Mouse (Mus musculus): Measurements from ENCODE around the gene Il33. TPM values are rescaled to one million over a fixed set of nuclear protein-coding genes. Genes with fewer than 3 reads are reported as not detected.

Gene Il33
- polyA plus RNA-seq, 1 experiment from 2014 or later = 0.34 TPM

GRCm38 (mm10) chr19:29967960-29968359 is 43.0 kb downstream of the Il33 start:
- H3K27ac ChIP-seq (replicated peaks) = no peak overlapping the region
- no peak overlapping the region for H3K4me2 ChIP-seq (replicated peaks)
- no peak for ATAC-seq (replicated peaks)
- H3K4me3 ChIP-seq = no peak overlapping the region
- 93% methylated on average over 3 of the region's 3 CpGs for WGBS
- no peaks in the 10 kb centered on the region for H3K4me1 ChIP-seq
- H3K27me3 ChIP-seq = no peaks in the 10 kb centered on the region
- no peaks in the 10 kb centered on the region for H3K36me3 ChIP-seq
- H3K9ac ChIP-seq (replicated peaks) = no peak overlapping the region
- H3K9me3 ChIP-seq = no peaks in the 10 kb centered on the region

- no peak overlapping the region for H3K9ac ChIP-seq (replicated peaks)
- no peak overlapping the region for H3K4me2 ChIP-seq (replicated peaks)
- H3K9me3 ChIP-seq = no peaks in the 10 kb centered on the region
- no peaks in the 10 kb centered on the region for H3K4me1 ChIP-seq
- WGBS = 81% methylated on average over 5 of the region's 5 CpGs
- no peak for ATAC-seq (replicated peaks)
- H3K27me3 ChIP-seq = no peaks in the 10 kb centered on the region
- H3K4me3 ChIP-seq = no peak overlapping the region
- no peak overlapping the region for H3K27ac ChIP-seq (replicated peaks)
- H3K36me3 ChIP-seq = no peaks in the 10 kb centered on the region
Observed at GRCm38 (mm10) chr19:29973396-29973795, 48.5 kb downstream of the Il33 start.

- H3K27ac ChIP-seq (replicated peaks) = no peak overlapping the region
- 0 out of 2 replicates have a peak, but pooled peaks have one; percentile 29 for ATAC-seq (replicated peaks)
- H3K9ac ChIP-seq (replicated peaks) = no peak overlapping the region
- H3K4me1 ChIP-seq = peaks cover 9% of the 10 kb centered on the region
- no peak overlapping the region for H3K4me3 ChIP-seq
- H3K9me3 ChIP-seq = no peaks in the 10 kb centered on the region
- H3K27me3 ChIP-seq = no peaks in the 10 kb centered on the region
- no peaks in the 10 kb centered on the region for H3K36me3 ChIP-seq
- WGBS = 60% methylated on average over 2 of the region's 2 CpGs
- no peak overlapping the region for H3K4me2 ChIP-seq (replicated peaks)
Observed at GRCm38 (mm10) chr19:29978847-29979246, 53.9 kb downstream of the Il33 start.

DNA sequence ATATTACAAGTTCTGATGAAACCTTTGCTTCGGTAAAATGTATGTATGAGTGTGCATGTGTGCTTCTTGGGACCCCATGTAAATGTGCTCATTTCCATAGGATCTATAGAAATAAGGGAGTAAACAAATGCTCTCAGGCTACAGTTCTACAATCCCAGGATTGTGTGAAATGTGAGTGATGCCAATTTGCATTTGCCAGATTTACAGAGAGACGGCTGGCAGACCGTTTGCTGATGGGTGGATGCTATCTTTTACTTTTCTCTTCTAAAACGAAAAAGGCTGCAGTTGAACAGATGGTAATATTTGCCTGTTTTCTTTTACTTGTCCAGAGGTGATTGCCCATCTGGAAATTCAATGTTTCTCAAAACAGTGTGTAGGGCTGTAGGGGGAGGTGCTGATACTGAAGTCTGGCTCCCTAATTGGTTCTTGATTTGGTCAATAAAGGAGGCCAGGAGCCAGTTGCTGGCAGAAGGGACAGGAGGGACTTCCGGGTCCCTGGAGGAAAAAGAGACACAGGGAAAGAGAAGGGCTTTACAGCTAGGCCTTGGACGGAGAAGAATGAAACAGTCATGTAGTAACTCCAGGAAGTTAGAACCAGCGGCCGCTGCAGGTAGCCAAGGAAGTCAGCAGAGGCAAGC is 54.7 kb downstream of the Il33 start:
- Histone ChIP-seq H3K4me1 (peaks cover 9% of the 10 kb centered on the region), H3K27ac (replicated peaks) (no peak overlapping the region), H3K4me2 (replicated peaks) (no peak overlapping the region), H3K27me3 (no peaks in the 10 kb centered on the region), H3K9ac (replicated peaks) (no peak overlapping the region), H3K4me3 (no peak overlapping the region), H3K9me3 (no peaks in the 10 kb centered on the region), H3K36me3 (no peaks in the 10 kb centered on the region)
- 63% methylated on average over 8 of the region's 8 CpGs for WGBS
- peak; percentile 63; the same call in 1 of the 2 replicates for ATAC-seq (replicated peaks)

DNA sequence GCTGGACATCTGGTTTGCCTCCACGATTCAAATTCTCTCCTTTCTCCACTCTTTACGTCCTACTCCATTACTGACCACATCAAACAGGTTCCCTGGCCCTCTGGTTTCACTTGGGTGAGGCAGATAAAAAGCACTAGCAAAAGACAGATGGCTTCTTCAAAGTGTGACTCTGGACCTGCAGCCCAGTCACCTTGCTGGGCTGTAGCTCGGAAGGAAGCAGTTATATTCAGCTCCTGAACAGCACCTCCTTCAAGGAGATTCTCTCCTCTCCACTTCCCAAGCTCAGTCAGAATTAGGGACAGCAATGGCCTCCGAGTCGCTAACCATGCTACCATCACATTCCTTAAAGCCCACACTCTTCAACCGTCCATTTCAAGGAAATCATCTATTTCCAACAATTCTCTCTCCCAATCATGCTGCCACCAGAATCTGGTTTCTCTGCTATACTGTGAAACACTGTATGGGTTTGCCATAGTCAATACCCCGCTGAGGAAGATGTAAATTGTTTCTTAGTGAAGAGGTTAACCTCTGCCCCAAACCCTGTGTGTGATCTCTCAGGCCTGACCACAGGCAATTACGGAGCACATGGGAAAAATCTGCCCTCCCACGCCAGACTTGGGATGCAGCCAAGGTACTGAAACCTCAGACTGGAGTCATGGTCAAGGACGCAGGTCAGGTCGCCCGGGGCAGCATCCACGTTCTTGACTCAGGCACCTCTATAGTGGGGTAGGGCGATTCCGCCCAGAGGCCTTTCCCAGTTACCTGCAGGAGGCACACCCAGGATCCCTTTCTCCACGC is 59.5 kb downstream of the Il33 start:
- 81% methylated on average over 16 of the region's 16 CpGs for WGBS
- Histone ChIP-seq H3K4me3 (no peak overlapping the region), H3K4me2 (replicated peaks) (no peak overlapping the region), H3K36me3 (no peaks in the 10 kb centered on the region), H3K9me3 (no peaks in the 10 kb centered on the region), H3K27me3 (no peaks in the 10 kb centered on the region), H3K4me1 (peaks cover 5% of the 10 kb centered on the region), H3K27ac (replicated peaks) (no peak overlapping the region), H3K9ac (replicated peaks) (no peak overlapping the region)
- ATAC-seq (replicated peaks) = no peak

DNA sequence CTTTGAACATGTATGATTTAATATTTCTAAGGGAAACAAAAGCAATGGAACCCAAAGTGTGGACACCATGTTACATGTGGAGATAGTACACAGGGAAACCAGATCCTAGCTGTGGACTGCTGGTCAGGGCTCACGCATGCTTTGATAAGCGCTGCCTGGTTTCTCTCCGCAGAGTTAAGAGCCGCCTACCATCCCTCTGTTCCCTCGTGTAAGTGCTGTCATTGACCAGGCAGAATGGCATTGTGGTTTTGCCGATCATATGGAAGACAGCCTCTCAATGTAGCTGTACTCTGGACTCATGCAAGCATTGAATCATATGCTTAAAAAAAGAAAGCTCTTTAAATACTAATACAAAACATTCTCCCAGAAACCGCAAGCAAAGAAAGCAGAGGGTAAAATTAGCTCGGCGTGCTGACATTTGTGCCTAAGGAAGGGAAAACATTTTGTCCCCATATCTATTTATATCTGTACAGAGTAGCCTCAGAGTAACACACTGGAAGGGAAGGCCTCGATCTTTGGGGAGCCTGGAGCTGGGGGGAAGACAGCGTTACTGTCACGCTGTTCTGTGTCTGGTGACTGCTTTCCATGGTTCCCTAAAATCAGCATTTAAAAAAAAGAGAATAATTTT is 61.7 kb downstream of the Il33 start:
- Histone ChIP-seq H3K27ac (replicated peaks) (no peak overlapping the region), H3K4me3 (no peak overlapping the region), H3K27me3 (no peaks in the 10 kb centered on the region), H3K36me3 (no peaks in the 10 kb centered on the region), H3K4me1 (no peaks in the 10 kb centered on the region), H3K9ac (replicated peaks) (no peak overlapping the region), H3K4me2 (replicated peaks) (no peak overlapping the region), H3K9me3 (no peaks in the 10 kb centered on the region)
- ATAC-seq (replicated peaks) = no peak
- 86% methylated on average over 12 of the region's 12 CpGs for WGBS

DNA sequence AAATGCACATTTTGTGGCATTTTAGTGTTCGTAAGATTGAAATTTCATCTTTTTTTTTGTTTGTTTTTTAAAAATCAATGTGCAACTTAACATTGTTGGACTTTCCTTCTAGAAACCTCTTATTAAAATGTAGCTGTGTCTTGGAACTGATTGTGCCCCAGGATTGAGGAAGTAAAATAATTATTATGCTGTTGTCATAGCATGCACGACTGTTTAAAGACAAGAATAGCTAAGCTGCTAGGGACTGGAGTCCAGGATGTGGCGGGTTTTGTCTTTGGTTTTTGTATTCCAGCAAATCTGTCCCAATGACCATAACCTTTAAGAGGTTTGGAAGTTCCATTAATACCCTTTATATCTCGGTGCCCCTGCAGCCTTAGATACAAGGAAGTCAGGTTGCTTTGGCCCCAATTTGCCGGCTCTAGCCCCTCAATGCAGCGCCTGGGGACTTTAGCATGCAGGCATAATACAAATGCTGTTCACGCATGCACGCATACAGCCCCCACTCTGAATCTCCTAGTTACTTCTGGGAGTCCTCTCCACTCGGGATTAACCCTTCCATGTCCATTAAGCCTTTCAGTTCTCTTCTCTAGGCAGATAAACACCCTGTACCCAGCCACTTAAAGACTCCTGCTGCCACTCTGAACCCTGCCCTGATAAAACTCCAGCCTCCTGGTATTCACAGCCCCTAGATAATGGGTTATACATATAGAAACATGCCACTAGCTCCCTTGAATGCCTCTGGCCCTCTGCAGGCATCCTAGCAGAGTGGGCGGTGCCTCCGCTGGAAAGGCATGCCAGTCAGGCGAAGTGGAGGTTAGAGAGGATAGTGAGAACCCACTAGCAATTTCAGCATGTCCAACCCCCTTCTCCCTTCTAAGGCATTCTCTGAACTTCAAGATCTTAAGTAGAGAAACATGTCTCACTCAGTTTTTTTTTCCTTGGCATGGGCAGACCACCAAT is 75.8 kb downstream of the Il33 start:
- Histone ChIP-seq H3K9ac (replicated peaks) (no peak overlapping the region), H3K36me3 (no peaks in the 10 kb centered on the region), H3K4me1 (peaks cover 12% of the 10 kb centered on the region), H3K27me3 (no peaks in the 10 kb centered on the region), H3K4me3 (no peak overlapping the region; the same call in 1 of the 2 replicates), H3K4me2 (replicated peaks) (peak overlapping the region; percentile 15; the same call in 1 of the 2 replicates), H3K27ac (replicated peaks) (no peak overlapping the region), H3K9me3 (no peaks in the 10 kb centered on the region)
- ATAC-seq (replicated peaks) = peak; percentile 69
- WGBS = 26% methylated on average over 12 of the region's 12 CpGs

GRCm38 (mm10) chr19:30001550-30001949 is 76.6 kb downstream of the Il33 start:
- no peak overlapping the region for H3K4me2 ChIP-seq (replicated peaks)
- H3K27ac ChIP-seq (replicated peaks) = no peak overlapping the region
- no peak overlapping the region for H3K4me3 ChIP-seq
- H3K9ac ChIP-seq (replicated peaks) = no peak overlapping the region
- H3K4me1 ChIP-seq = peaks cover 12% of the 10 kb centered on the region
- H3K36me3 ChIP-seq = no peaks in the 10 kb centered on the region
- no peaks in the 10 kb centered on the region for H3K9me3 ChIP-seq
- 88% methylated on average over 6 of the region's 6 CpGs for WGBS
- ATAC-seq (replicated peaks) = no peak
- no peaks in the 10 kb centered on the region for H3K27me3 ChIP-seq

DNA sequence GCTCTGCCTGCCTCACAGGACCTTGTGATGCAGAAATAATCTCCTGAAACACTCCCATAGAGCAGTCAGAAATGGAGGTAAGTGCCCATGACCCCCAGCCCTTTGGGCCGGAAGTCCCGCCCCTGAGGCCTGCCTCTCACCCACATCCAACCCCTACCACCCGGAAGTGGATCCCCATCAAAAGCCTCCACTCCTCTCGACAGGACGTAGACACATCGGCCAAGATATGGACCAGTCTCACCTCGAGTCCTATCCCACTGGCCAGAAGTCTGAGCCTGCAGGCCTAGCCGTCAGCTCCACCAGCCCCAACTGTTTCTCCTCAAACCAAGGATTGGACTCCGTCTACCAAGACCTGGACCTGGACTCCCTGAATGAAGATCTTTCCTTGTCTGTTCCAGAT is 78.7 kb downstream of the Il33 start, which contains the start of gene Trpd52l3:
Gene Trpd52l3 (plus strand): TSS at position 170 of the 400 bp plus-strand sequence.
- no peaks in the 10 kb centered on the region for H3K9me3 ChIP-seq
- H3K4me3 ChIP-seq = no peak within 1 kb of the TSS
- H3K9ac ChIP-seq (replicated peaks) = no peak within 1 kb of the TSS
- no peak for ATAC-seq (replicated peaks)
- WGBS = 95% methylated on average over 9 of the region's 9 CpGs
- no peaks in the 10 kb centered on the region for H3K36me3 ChIP-seq
- no peaks in the 10 kb centered on the region for H3K27me3 ChIP-seq
- H3K27ac ChIP-seq (replicated peaks) = no peak within 1 kb of the TSS
- peaks cover 12% of the 10 kb centered on the region for H3K4me1 ChIP-seq
- H3K4me2 ChIP-seq (replicated peaks) = no peak within 1 kb of the TSS

GRCm38 (mm10) chr19:30006371-30006770 is 81.5 kb downstream of the Il33 start:
- ATAC-seq (replicated peaks) = no peak
- H3K27me3 ChIP-seq = no peaks in the 10 kb centered on the region
- H3K27ac ChIP-seq (replicated peaks) = no peak overlapping the region
- H3K4me1 ChIP-seq = no peaks in the 10 kb centered on the region
- H3K9ac ChIP-seq (replicated peaks) = no peak overlapping the region
- H3K9me3 ChIP-seq = no peaks in the 10 kb centered on the region
- 69% methylated on average over 3 of the region's 3 CpGs for WGBS
- no peak overlapping the region for H3K4me3 ChIP-seq
- H3K4me2 ChIP-seq (replicated peaks) = no peak overlapping the region
- H3K36me3 ChIP-seq = no peaks in the 10 kb centered on the region

Measured in forebrain, embryonic 15.5 days (tissue).